Mouse (Mus musculus) lung, adult 2 months (tissue): ENCODE results near the gene Cers6.

Source experiments
- CTCF ChIP-seq: fragments of 200-500 bp; IDR thresholded peaks from 2 replicates; pipeline ENCODE4 v1.5.1; 2011; ENCODE audit warnings: mild to moderate bottlenecking, low read length, control low read depth; ENCODE audit not compliant: insufficient read depth
- POLR2A ChIP-seq: fragments of 200-500 bp; IDR thresholded peaks from 2 replicates; pipeline ENCODE4 v1.6.1; 2011; ENCODE audit warnings: low read depth, mild to moderate bottlenecking, control low read depth, low read length, borderline replicate concordance; ENCODE audit errors: extremely low read depth

DNA sequence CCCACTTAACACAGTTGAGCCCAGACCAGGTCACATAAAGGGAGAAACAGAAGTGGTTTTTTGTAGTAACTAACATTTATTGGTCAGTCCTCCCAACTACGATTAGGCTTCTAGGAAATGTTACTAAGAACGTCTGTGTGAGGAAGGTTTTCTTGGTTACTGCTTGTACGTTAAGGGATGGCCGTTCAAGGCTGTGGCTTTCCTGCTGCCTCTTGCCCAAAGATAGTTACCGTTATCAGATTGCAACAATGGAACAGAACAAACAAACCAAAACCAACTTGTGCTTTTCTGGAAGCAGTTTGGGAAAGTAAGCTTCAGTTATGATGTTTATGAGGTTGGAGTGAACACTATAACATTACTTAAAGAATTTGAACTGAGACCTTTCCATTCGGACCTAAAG, 114.5 kb downstream of the Cers6 start:
- TF ChIP-seq POLR2A (no peak), CTCF (no peak)
